21 mouse cellular contexts compared by ENCODE assay signal in the genomic region with DNA sequence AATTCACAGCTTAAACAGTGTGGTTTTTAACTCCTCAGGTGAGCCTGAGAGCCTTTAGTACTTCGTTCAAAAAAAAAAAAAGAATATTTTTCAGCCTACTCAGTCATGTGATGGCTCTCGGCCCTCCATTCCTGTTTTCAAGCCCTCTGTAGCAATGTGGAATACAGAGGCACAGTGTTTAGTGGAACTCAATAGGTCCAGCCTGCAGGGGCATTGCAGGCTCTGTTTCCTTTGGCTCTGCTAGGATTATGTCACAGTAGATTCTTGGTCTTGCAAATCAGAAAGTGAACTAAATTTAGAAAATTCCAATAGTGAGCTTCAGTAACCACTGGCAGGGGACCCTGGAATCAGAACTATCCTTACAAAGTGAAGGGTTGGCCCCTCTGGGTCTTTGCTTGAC. TPM values are rescaled to one million over a fixed set of nuclear protein-coding genes. Genes with fewer than 3 reads are reported as not detected.
DNase-seq lines count a peak whose midpoint lies in the region; ATAC-seq and TF ChIP-seq lines count a peak whose summit lies in the region.
"Had no signal": no experiment of that assay in that cellular context is flagged by ENCODE, and none has a peak within 500 bp of the region (broad histone marks: within the 10 kb centered on the region; RNA-seq: fewer than 3 reads in every experiment).

No protein-coding gene starts in this region.

- WGBS in heart, embryonic 11.5 days (ENCODE audit: insufficient replicate concordance), result 52% methylated on average over 2 of the region's 2 CpGs
- WGBS in hindbrain, postnatal 0 days, result 78% methylated on average over 2 of the region's 2 CpGs
- WGBS in hindbrain, embryonic 14.5 days, result 81% methylated on average over 2 of the region's 2 CpGs

- no peaks in the 10 kb centered on the region for H3K27me3 ChIP-seq in heart, embryonic 11.5 days (ENCODE audit: control insufficient read depth, insufficient read depth, low read length)
- H3K27me3 ChIP-seq in hindbrain, postnatal 0 days (ENCODE audit: insufficient read depth, low read length), result no peaks in the 10 kb centered on the region
- no peaks in the 10 kb centered on the region for H3K27me3 ChIP-seq in hindbrain, embryonic 14.5 days (ENCODE audit: control insufficient read depth, insufficient read depth, low read length)
- H3K27me3 ChIP-seq: midbrain, embryonic 13.5 days; neural tube, embryonic 12.5 days had no signal

- no peak overlapping the region for H3K4me3 ChIP-seq in heart, embryonic 11.5 days (ENCODE audit: low read depth, low read length)
- no peak overlapping the region for H3K4me3 ChIP-seq in hindbrain, postnatal 0 days (ENCODE audit: low read length)
- H3K4me3 ChIP-seq in hindbrain, embryonic 14.5 days (replicated peaks; ENCODE audit: low read length), result no peak overlapping the region
- H3K4me3 ChIP-seq: erythroblast, embryonic 14.5 days; forebrain, embryonic 15.5 days; midbrain, embryonic 13.5 days; neural tube, embryonic 12.5 days had no signal

- ATAC-seq in heart, embryonic 11.5 days (replicated peaks; ENCODE audit: insufficient number of reproducible peaks, low FRiP score, low TSS enrichment), result no peak
- ATAC-seq in hindbrain, postnatal 0 days, result 0 out of 2 replicates have a peak, but pooled peaks have one; percentile 45
- no peak for ATAC-seq in hindbrain, embryonic 14.5 days (ENCODE audit: low FRiP score)
- ATAC-seq: forebrain, embryonic 15.5 days; inflammation-experienced regulatory T-cells, adult 6 months; midbrain, embryonic 13.5 days had no signal

- no peaks in the 10 kb centered on the region for H3K9me3 ChIP-seq in heart, embryonic 11.5 days (replicated peaks; ENCODE audit: control insufficient read depth, low read length)
- no peaks in the 10 kb centered on the region for H3K9me3 ChIP-seq in hindbrain, postnatal 0 days (ENCODE audit: low read length)
- no peaks in the 10 kb centered on the region for H3K9me3 ChIP-seq in hindbrain, embryonic 14.5 days (ENCODE audit: control insufficient read depth, low read length)
- H3K9me3 ChIP-seq: forebrain, embryonic 15.5 days; midbrain, embryonic 13.5 days; neural tube, embryonic 12.5 days had no signal

- H3K4me2 ChIP-seq in heart, embryonic 11.5 days, result no peak overlapping the region
- H3K4me2 ChIP-seq in hindbrain, postnatal 0 days (ENCODE audit: low read depth, low read length), result no peak overlapping the region
- H3K4me2 ChIP-seq in hindbrain, embryonic 14.5 days (replicated peaks), result no peak overlapping the region
- H3K4me2 ChIP-seq: forebrain, embryonic 15.5 days; midbrain, embryonic 13.5 days; neural tube, embryonic 12.5 days had no signal

- no peak overlapping the region for H3K9ac ChIP-seq in heart, embryonic 11.5 days (ENCODE audit: low read depth, low read length)
- no peak overlapping the region for H3K9ac ChIP-seq in hindbrain, postnatal 0 days (replicated peaks; ENCODE audit: low read length)
- H3K9ac ChIP-seq in hindbrain, embryonic 14.5 days, result no peak overlapping the region
- H3K9ac ChIP-seq: forebrain, embryonic 15.5 days; midbrain, embryonic 13.5 days; neural tube, embryonic 12.5 days had no signal

- no peak for DNase-seq in heart, adult 18-20 months
- DNase-seq in hindbrain, postnatal 0 days (ENCODE audit: low spot score), result no peak
- DNase-seq in hindbrain, embryonic 14.5 days (ENCODE audit: low spot score), result no peak
- peak; percentile 65 for DNase-seq in brain, adult 2 months (ENCODE audit: low read depth, low spot score)
- DNase-seq in fibroblast of lung, adult 2 months (ENCODE audit: low read depth), result peak; percentile 74
- no peak for DNase-seq in lung, postnatal 10 days
- DNase-seq: adrenal gland, adult 8-10 months; cerebellum, postnatal 25 days; embryo, embryonic 11 days; kidney, adult 2 months; kidney, postnatal 10 days; liver; lung, postnatal 14 days; thymus, postnatal 14 days had no signal

- H3K4me1 ChIP-seq in heart, embryonic 11.5 days (ENCODE audit: control insufficient read depth, insufficient read depth, low read length), result peaks cover 27% of the 10 kb centered on the region
- no peaks in the 10 kb centered on the region for H3K4me1 ChIP-seq in hindbrain, postnatal 0 days (ENCODE audit: insufficient read depth, low read length)
- peaks cover 12% of the 10 kb centered on the region for H3K4me1 ChIP-seq in hindbrain, embryonic 14.5 days (replicated peaks; ENCODE audit: control insufficient read depth, insufficient read depth, low read length)

- TF ChIP-seq CTCF in hindbrain, postnatal 0 days (IDR thresholded peaks at IDR 0.05; ENCODE audit: low read depth), result no peak

- H3K27ac ChIP-seq in heart, embryonic 11.5 days (ENCODE audit: low read depth, low read length), result peak overlapping the region; percentile 46; the same call in 1 of the 2 replicates
- no peak overlapping the region for H3K27ac ChIP-seq in hindbrain, postnatal 0 days
- H3K27ac ChIP-seq in hindbrain, embryonic 14.5 days, result no peak overlapping the region
- H3K27ac ChIP-seq: forebrain, embryonic 15.5 days; midbrain, embryonic 13.5 days; neural tube, embryonic 12.5 days had no signal

- no peaks in the 10 kb centered on the region for H3K36me3 ChIP-seq in heart, embryonic 11.5 days (ENCODE audit: control insufficient read depth, insufficient read depth, low read length)
- H3K36me3 ChIP-seq in hindbrain, postnatal 0 days (ENCODE audit: insufficient read depth, low read length), result no peaks in the 10 kb centered on the region
- H3K36me3 ChIP-seq in hindbrain, embryonic 14.5 days (replicated peaks; ENCODE audit: control insufficient read depth, insufficient read depth), result no peaks in the 10 kb centered on the region
- H3K36me3 ChIP-seq: forebrain, embryonic 15.5 days; midbrain, embryonic 13.5 days; neural tube, embryonic 12.5 days had no signal

RNA-seq across cellular contexts. Expression of gene Pygo1, which starts 56.7 kb away (rescaled TPM):
- polyA plus RNA-seq in heart, embryonic 11.5 days (2014; fragmentation: Nextera tagmentation; extraction: Ambion mirVana), result 2.0 and 2.9 TPM in 2 replicates
- total RNA-seq in heart, adult 18-20 months (2021), result 10 to 100 TPM; 13.5 to 14.9 TPM
- 30.4 and 32.0 TPM in 2 replicates for total RNA-seq in hindbrain, postnatal 0 days (2014; rRNA removed)
- 8.5 and 9.2 TPM in 2 replicates for polyA plus RNA-seq in hindbrain, postnatal 0 days (2015; fragmentation: Nextera tagmentation; extraction: Ambion mirVana)
- 18.1 and 18.3 TPM in 2 replicates for polyA plus RNA-seq in hindbrain, embryonic 14.5 days (2014; fragmentation: Nextera tagmentation; extraction: Ambion mirVana)
- total RNA-seq: megakaryocyte, adult 5-6 weeks had no signal
- polyA plus RNA-seq: erythroblast, embryonic 14.5 days; inflammation-experienced regulatory T-cells, adult 6 months had no signal

Comparison
In these comparisons a context has a peak if more than half of its experiments do, and no peak if none do; other contexts are left out.
1. DNase-seq: peak in brain, adult 2 months (single experiment) and fibroblast of lung, adult 2 months (single experiment); none in heart, adult 18-20 months (0 of 2), hindbrain, postnatal 0 days (single experiment), hindbrain, embryonic 14.5 days (single experiment) and lung, postnatal 10 days (single experiment).